Mouse (Mus musculus): Measurements from ENCODE around the gene H2afv. TPM values are rescaled to one million over a fixed set of nuclear protein-coding genes. Genes with fewer than 3 reads are reported as not detected.
A peak's percentile ranks its signal among the peaks of the same experiment; 100 is the strongest.

Gene H2afv
- polyA plus RNA-seq, 1 experiment from 2014 or later = 843 TPM

- no peak overlapping the region for H3K9ac ChIP-seq (replicated peaks)
- H3K4me3 ChIP-seq = no peak overlapping the region
- no peak for ATAC-seq (ENCODE audit: low FRiP score, low read depth)
- H3K27me3 ChIP-seq = no peaks in the 10 kb centered on the region
- H3K9me3 ChIP-seq = no peaks in the 10 kb centered on the region
- no peak overlapping the region for H3K4me2 ChIP-seq (replicated peaks)
- WGBS = 89% methylated on average over 1 of the region's 1 CpGs
- peaks cover 29% of the 10 kb centered on the region for H3K4me1 ChIP-seq
- peaks cover 66% of the 10 kb centered on the region for H3K36me3 ChIP-seq
- no peak overlapping the region for H3K27ac ChIP-seq (replicated peaks)
These were observed 50.4 kb downstream of the H2afv start for GRCm38 (mm10) chr11:6393866-6394265.

GRCm38 (mm10) chr11:6392857-6393256, 51.4 kb downstream of the H2afv start:
- WGBS = 90% methylated on average over 6 of the region's 6 CpGs

GRCm38 (mm10) chr11:6391516-6392276, 52.5 kb downstream of the H2afv start:
- peaks cover 44% of the 10 kb centered on the region for H3K36me3 ChIP-seq
- H3K4me2 ChIP-seq (replicated peaks) = no peak overlapping the region
- no peak overlapping the region; the same call in 1 of the 2 replicates for H3K4me3 ChIP-seq
- WGBS = 93% methylated on average over 8 of the region's 8 CpGs
- no peak overlapping the region for H3K9ac ChIP-seq (replicated peaks)
- no peak for ATAC-seq (ENCODE audit: low FRiP score, low read depth)
- no peaks in the 10 kb centered on the region for H3K9me3 ChIP-seq
- H3K27me3 ChIP-seq = no peaks in the 10 kb centered on the region
- peaks cover 29% of the 10 kb centered on the region for H3K4me1 ChIP-seq
- H3K27ac ChIP-seq (replicated peaks) = no peak overlapping the region

More at GRCm38 (mm10) chr11:6392857-6393256, 51.4 kb downstream of the H2afv start:
- Histone ChIP-seq H3K27me3 (no peaks in the 10 kb centered on the region), H3K4me2 (replicated peaks) (no peak overlapping the region), H3K4me3 (no peak overlapping the region), H3K36me3 (peaks cover 56% of the 10 kb centered on the region), H3K4me1 (peaks cover 29% of the 10 kb centered on the region), H3K9ac (replicated peaks) (no peak overlapping the region), H3K27ac (replicated peaks) (no peak overlapping the region), H3K9me3 (no peaks in the 10 kb centered on the region)
- no peak for ATAC-seq (ENCODE audit: low FRiP score, low read depth)

GRCm38 (mm10) chr11:6390376-6391053, 53.7 kb downstream of the H2afv start:
- peak overlapping the region; percentile 91 for H3K9ac ChIP-seq (replicated peaks)
- no peaks in the 10 kb centered on the region for H3K9me3 ChIP-seq
- H3K27me3 ChIP-seq = no peaks in the 10 kb centered on the region
- 86% methylated on average over 8 of the region's 8 CpGs for WGBS
- H3K27ac ChIP-seq (replicated peaks) = no peak overlapping the region
- ATAC-seq (ENCODE audit: low FRiP score, low read depth) = no peak
- H3K4me3 ChIP-seq = peak overlapping the region; percentile 96
- H3K36me3 ChIP-seq = peaks cover 32% of the 10 kb centered on the region
- peak overlapping the region; percentile 84 for H3K4me2 ChIP-seq (replicated peaks)
- peaks cover 29% of the 10 kb centered on the region for H3K4me1 ChIP-seq

- peak overlapping the region; percentile 84 for H3K4me2 ChIP-seq (replicated peaks)
- ATAC-seq (ENCODE audit: low FRiP score, low read depth) = peak; percentile 62
- peak overlapping the region; percentile 94 for H3K27ac ChIP-seq (replicated peaks)
- H3K36me3 ChIP-seq = peaks cover 22% of the 10 kb centered on the region
- H3K9ac ChIP-seq (replicated peaks) = peak overlapping the region; percentile 91
- no peaks in the 10 kb centered on the region for H3K27me3 ChIP-seq
- H3K4me1 ChIP-seq = peaks cover 26% of the 10 kb centered on the region
- H3K4me3 ChIP-seq = peak overlapping the region; percentile 96
- H3K9me3 ChIP-seq = no peaks in the 10 kb centered on the region
- 2% methylated on average over 25 of the region's 43 CpGs for WGBS
These were observed 54.7 kb downstream of the H2afv start for GRCm38 (mm10) chr11:6389483-6389921.

- peak within 1 kb of the TSS; percentile 91 for H3K9ac ChIP-seq (replicated peaks)
- H3K4me2 ChIP-seq (replicated peaks) = peak within 1 kb of the TSS; percentile 84
- H3K27ac ChIP-seq (replicated peaks) = peak within 1 kb of the TSS; percentile 94
- no peaks in the 10 kb centered on the region for H3K27me3 ChIP-seq
- H3K4me1 ChIP-seq = peaks cover 24% of the 10 kb centered on the region
- ATAC-seq (ENCODE audit: low FRiP score, low read depth) = peak; percentile 98
- H3K36me3 ChIP-seq = peaks cover 16% of the 10 kb centered on the region; the same call in 1 of the 2 replicates
- H3K4me3 ChIP-seq = peak within 1 kb of the TSS; percentile 96
- H3K9me3 ChIP-seq = no peaks in the 10 kb centered on the region
- 8% methylated on average over 49 of the region's 60 CpGs for WGBS
These were observed 55.4 kb downstream of the H2afv start, which contains the start of gene Zmiz2 for GRCm38 (mm10) chr11:6388726-6389413. TSS of gene Zmiz2 (plus strand) at chr11:6389074.

GRCm38 (mm10) chr11:6388126-6388725, 56.0 kb downstream of the H2afv start:
- H3K9me3 ChIP-seq = no peaks in the 10 kb centered on the region
- peaks cover 16% of the 10 kb centered on the region; the same call in 1 of the 2 replicates for H3K36me3 ChIP-seq
- H3K4me3 ChIP-seq = 0 out of 2 replicates have a peak overlapping the region, but pooled peaks have one; percentile 96
- no peaks in the 10 kb centered on the region for H3K27me3 ChIP-seq
- peaks cover 23% of the 10 kb centered on the region for H3K4me1 ChIP-seq
- WGBS = 91% methylated on average over 6 of the region's 6 CpGs
- ATAC-seq (ENCODE audit: low FRiP score, low read depth) = no peak
- no peak overlapping the region for H3K4me2 ChIP-seq (replicated peaks)
- peak overlapping the region; percentile 94 for H3K27ac ChIP-seq (replicated peaks)
- H3K9ac ChIP-seq (replicated peaks) = no peak overlapping the region

- Histone ChIP-seq H3K4me2 (replicated peaks) (no peak overlapping the region), H3K4me1 (no peaks in the 10 kb centered on the region), H3K4me3 (no peak overlapping the region), H3K27ac (replicated peaks) (no peak overlapping the region), H3K9ac (replicated peaks) (no peak overlapping the region), H3K27me3 (no peaks in the 10 kb centered on the region), H3K9me3 (no peaks in the 10 kb centered on the region), H3K36me3 (no peaks in the 10 kb centered on the region)
- WGBS = 91% methylated on average over 6 of the region's 6 CpGs
- no peak for ATAC-seq (ENCODE audit: low FRiP score, low read depth)
These were observed 63.3 kb downstream of the H2afv start for GRCm38 (mm10) chr11:6380916-6381315.

Small RNAs within 50 kb of the gene (microRNA-seq; reads per million reads assigned to microRNA genes)
- gene Gm22123 (not detected), gene Mir7651 (2.6 reads per million, percentile 3 among the genes with 10 or more reads in this experiment)

Other genes starting within 250 kb of the H2afv start
- gene A730071L15Rik, start 244.4 kb downstream of the H2afv start, polyA plus RNA-seq (2016; fragmentation: Nextera tagmentation; extraction: Ambion mirVana) = 0.38 and 0.41 TPM in 2 replicates
- gene Nudcd3, start 244.0 kb downstream of the H2afv start, polyA plus RNA-seq (2016; fragmentation: Nextera tagmentation; extraction: Ambion mirVana) = 55.0 and 55.9 TPM in 2 replicates
- not detected in 2 replicates for gene Npc1l1, start 214.3 kb downstream of the H2afv start, polyA plus RNA-seq (2016; fragmentation: Nextera tagmentation; extraction: Ambion mirVana)
- gene Ddx56, start 176.7 kb downstream of the H2afv start, polyA plus RNA-seq (2016; fragmentation: Nextera tagmentation; extraction: Ambion mirVana) = 92.0 and 93.7 TPM in 2 replicates
- gene Tmed4, start 169.6 kb downstream of the H2afv start, polyA plus RNA-seq (2016; fragmentation: Nextera tagmentation; extraction: Ambion mirVana) = 150 and 153 TPM in 2 replicates
- gene Ogdh, start 152.8 kb downstream of the H2afv start, polyA plus RNA-seq (2016; fragmentation: Nextera tagmentation; extraction: Ambion mirVana) = 92.4 and 98.3 TPM in 2 replicates
- 22.6 and 25.2 TPM in 2 replicates for gene Zmiz2, start 55.4 kb downstream of the H2afv start, polyA plus RNA-seq (2016; fragmentation: Nextera tagmentation; extraction: Ambion mirVana)
- 4,523 and 4,594 TPM in 2 replicates for gene Ppia, start 29.0 kb downstream of the H2afv start, polyA plus RNA-seq (2016; fragmentation: Nextera tagmentation; extraction: Ambion mirVana)
- 16.8 and 17.0 TPM in 2 replicates for gene Purb, start 31.5 kb upstream of the H2afv start, polyA plus RNA-seq (2016; fragmentation: Nextera tagmentation; extraction: Ambion mirVana)
- 0.31 and 0.47 TPM in 2 replicates for gene Myo1g, start 76.5 kb upstream of the H2afv start, polyA plus RNA-seq (2016; fragmentation: Nextera tagmentation; extraction: Ambion mirVana)
- 87.5 and 88.6 TPM in 2 replicates for gene Ccm2, start 102.4 kb upstream of the H2afv start, polyA plus RNA-seq (2016; fragmentation: Nextera tagmentation; extraction: Ambion mirVana)
- 83.4 and 88.5 TPM in 2 replicates for gene Nacad, start 161.6 kb upstream of the H2afv start, polyA plus RNA-seq (2016; fragmentation: Nextera tagmentation; extraction: Ambion mirVana)
- 42.9 and 46.1 TPM in 2 replicates for gene Tbrg4, start 181.6 kb upstream of the H2afv start, polyA plus RNA-seq (2016; fragmentation: Nextera tagmentation; extraction: Ambion mirVana)
- gene Wap, start 194.2 kb upstream of the H2afv start, polyA plus RNA-seq (2016; fragmentation: Nextera tagmentation; extraction: Ambion mirVana) = not detected in 2 replicates
- 5.1 and 6.3 TPM in 2 replicates for gene Ramp3, start 214.1 kb upstream of the H2afv start, polyA plus RNA-seq (2016; fragmentation: Nextera tagmentation; extraction: Ambion mirVana)

Measured in midbrain, embryonic 12.5 days (tissue).